Mouse (Mus musculus): ENCODE data around the gene Gm17018. TPM values are rescaled to one million over a fixed set of nuclear protein-coding genes. Genes with fewer than 3 reads are reported as not detected.
A peak's percentile ranks its signal among the peaks of the same experiment; 100 is the strongest.

Gm17018 gene
- polyA plus RNA-seq, 1 experiment, result 21.2 TPM

DNA sequence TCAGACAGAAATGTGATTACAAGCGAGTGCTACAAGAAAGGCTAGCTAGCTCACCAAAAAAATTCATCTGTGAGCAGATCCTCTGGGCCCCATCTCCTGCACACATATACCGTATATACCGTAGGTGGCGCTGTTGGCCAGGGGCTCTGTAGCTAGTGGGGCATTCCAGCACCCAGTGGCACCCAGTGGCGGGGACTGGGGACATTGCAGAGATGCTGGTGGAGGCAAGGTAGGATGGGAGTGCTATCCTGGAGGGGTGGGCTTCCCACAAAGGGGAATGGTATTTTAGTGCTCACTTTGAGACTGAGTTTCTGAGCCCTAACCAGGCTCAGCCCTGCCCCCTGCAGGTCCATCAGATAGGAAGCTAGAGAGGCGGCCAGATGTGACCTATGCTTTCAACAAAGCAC, 13.4 kb downstream of the Gm17018 start:
- H3K27ac ChIP-seq (ENCODE audit: control insufficient read depth, insufficient read depth, low read depth, low read length), result no peak overlapping the region
- TF ChIP-seq POLR2A (IDR thresholded peaks at IDR 0.05; ENCODE audit: control insufficient read depth, low read depth, low read length) (no peak), CTCF (IDR thresholded peaks at IDR 0.05; ENCODE audit: control insufficient read depth, insufficient read depth, insufficient replicate concordance, low read depth, low read length) (peak; percentile 61; the same call in 1 of the 2 replicates)
- H3K4me1 ChIP-seq (ENCODE audit: control insufficient read depth, insufficient read depth, low read length), result no peaks in the 10 kb centered on the region
- no peak overlapping the region for H3K4me3 ChIP-seq (ENCODE audit: control insufficient read depth, low read depth, low read length)
- no peaks in the 10 kb centered on the region for H3K27me3 ChIP-seq (ENCODE audit: control insufficient read depth, insufficient read depth, low read length)
- 0 out of 2 replicates have a peak, but pooled peaks cover 2% of the 10 kb centered on the region for H3K36me3 ChIP-seq (ENCODE audit: control insufficient read depth, insufficient read depth, low read length)

DNA sequence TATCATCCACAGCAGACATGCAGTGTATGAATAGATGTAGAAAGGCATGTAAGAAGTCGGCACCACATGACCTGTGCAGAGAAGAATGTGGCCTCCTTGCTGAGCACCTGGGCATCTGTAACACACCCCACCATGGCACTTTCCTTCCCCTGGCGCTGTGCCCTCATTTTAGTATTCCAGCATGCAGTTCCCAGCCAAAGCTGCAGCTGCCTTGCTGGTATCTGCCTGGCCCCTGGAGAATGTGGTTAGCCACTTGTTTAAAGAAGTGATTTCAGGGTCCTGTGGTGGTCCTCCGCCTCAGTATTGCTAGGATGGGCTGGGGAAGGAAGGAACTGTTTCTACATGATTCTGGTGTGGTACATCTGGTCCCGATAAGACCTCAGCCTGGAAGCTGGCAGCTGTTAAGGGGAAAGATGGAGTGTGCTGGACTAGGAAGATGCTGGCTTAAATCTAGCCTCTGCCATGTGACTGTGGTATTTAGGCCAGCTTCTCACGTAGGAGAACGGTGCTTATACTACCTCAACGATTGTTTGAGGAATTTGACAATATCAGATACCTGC, 14.0 kb downstream of the Gm17018 start:
- H3K27me3 ChIP-seq (ENCODE audit: control insufficient read depth, insufficient read depth, low read length), result no peaks in the 10 kb centered on the region

DNA sequence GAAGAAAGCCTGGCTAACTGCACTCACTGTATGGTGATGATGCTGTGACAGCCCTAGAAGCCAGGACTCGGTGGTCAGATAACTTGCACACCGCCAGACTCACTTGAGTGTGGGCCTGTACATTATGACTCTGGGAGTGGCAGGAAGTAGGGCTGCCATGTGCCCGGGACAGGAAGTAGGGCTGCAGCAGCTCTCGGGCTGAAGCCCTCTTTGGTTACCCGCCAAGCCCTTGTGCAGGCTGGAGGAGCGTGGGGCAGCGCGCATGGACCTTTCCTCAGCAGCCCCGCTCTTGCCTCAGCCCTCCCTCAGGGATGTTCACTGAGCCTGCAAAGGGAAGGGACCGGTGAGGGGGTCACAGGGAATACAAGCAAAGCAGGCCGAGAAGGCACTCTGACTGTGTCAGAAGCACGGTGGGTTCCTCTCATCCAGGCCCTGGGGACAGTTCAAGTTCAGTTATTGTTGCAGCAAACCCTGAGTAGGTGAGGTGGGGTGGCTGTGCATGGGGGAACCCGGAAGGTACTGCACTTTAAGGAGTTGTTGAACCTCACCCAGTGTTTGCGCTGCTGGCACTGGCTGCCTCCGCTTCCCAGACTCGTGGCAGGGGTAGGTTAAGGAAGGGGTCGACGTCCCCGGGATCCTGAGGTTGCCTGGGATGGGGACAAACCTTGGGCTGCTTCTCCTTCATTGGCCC, 14.7 kb downstream of the Gm17018 start:
- no peak for TF ChIP-seq POLR2A (IDR thresholded peaks at IDR 0.05; ENCODE audit: control insufficient read depth, low read depth, low read length)
- no peak for TF ChIP-seq CTCF (IDR thresholded peaks at IDR 0.05; ENCODE audit: control insufficient read depth, insufficient read depth, insufficient replicate concordance, low read depth, low read length)
- Histone ChIP-seq H3K4me3 (ENCODE audit: control insufficient read depth, low read depth, low read length) (no peak overlapping the region), H3K36me3 (ENCODE audit: control insufficient read depth, insufficient read depth, low read length) (0 out of 2 replicates have a peak, but pooled peaks cover 2% of the 10 kb centered on the region), H3K27ac (ENCODE audit: control insufficient read depth, insufficient read depth, low read depth, low read length) (no peak overlapping the region), H3K4me1 (ENCODE audit: control insufficient read depth, insufficient read depth, low read length) (no peaks in the 10 kb centered on the region; the same call in 1 of the 2 replicates), H3K27me3 (ENCODE audit: control insufficient read depth, insufficient read depth, low read length) (no peaks in the 10 kb centered on the region)

More for the DNA sequence above, 14.0 kb downstream of the Gm17018 start:
- Histone ChIP-seq H3K4me1 (ENCODE audit: control insufficient read depth, insufficient read depth, low read length) (no peaks in the 10 kb centered on the region; the same call in 1 of the 2 replicates), H3K4me3 (ENCODE audit: control insufficient read depth, low read depth, low read length) (no peak overlapping the region), H3K36me3 (ENCODE audit: control insufficient read depth, insufficient read depth, low read length) (0 out of 2 replicates have a peak, but pooled peaks cover 2% of the 10 kb centered on the region), H3K27ac (ENCODE audit: control insufficient read depth, insufficient read depth, low read depth, low read length) (no peak overlapping the region)
- TF ChIP-seq POLR2A (IDR thresholded peaks at IDR 0.05; ENCODE audit: control insufficient read depth, low read depth, low read length), result no peak
- no peak for TF ChIP-seq CTCF (IDR thresholded peaks at IDR 0.05; ENCODE audit: control insufficient read depth, insufficient read depth, insufficient replicate concordance, low read depth, low read length)

DNA sequence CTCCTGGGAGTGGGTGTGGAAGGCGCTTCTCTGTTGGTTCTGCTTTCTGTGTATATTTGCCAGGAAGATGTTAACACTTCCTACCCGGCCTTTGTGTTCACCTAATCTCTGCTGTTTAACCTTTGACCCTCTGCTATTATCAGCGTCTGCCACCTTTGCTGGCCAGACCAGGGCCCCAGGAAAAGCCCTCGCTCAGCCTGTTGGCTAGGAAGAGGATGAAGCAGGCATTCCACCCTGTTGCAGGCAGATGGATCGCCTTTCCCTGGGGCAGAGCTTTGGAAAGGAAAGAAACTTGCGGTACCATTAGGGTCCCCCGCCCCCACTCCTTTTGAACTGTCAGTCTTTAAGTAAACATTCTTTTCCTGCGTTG, 15.2 kb downstream of the Gm17018 start:
- H3K36me3 ChIP-seq (ENCODE audit: control insufficient read depth, insufficient read depth, low read length), result 0 out of 2 replicates have a peak, but pooled peaks cover 2% of the 10 kb centered on the region
- H3K4me1 ChIP-seq (ENCODE audit: control insufficient read depth, insufficient read depth, low read length), result no peaks in the 10 kb centered on the region; the same call in 1 of the 2 replicates
- no peak overlapping the region for H3K4me3 ChIP-seq (ENCODE audit: control insufficient read depth, low read depth, low read length)

DNA sequence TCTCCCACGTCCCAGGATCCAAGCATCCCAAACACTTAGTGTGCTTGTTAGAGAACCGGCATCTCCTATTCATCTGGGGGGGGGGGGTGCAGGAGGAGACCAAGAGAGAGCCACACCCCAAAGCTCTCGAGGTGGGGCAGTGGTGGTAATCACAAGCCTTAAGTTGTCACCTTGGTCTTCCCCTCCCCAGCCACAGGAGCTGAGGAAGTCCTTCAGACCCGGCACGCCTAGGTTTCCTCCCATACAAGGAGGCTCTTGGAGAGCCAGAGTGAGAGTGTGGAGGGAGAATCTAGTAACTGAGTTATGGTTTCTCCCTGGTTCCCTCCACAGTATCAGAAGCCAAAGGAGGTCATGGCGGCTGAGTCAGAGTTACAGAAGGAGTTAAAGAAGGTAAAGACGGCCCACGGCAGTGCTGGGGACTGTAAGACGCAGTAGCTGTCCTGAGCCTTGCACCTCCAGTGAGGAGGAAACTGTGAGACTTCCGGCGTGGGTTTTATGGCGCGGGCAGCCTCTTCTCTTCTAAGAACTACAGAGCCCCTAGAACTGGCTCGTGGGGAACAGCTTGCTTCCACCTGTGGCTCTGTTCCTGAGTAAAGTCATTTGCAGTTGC, 16.8 kb downstream of the Gm17018 start:
- 0 out of 2 replicates have a peak, but pooled peaks cover 2% of the 10 kb centered on the region for H3K36me3 ChIP-seq (ENCODE audit: control insufficient read depth, insufficient read depth, low read length)
- TF ChIP-seq POLR2A (IDR thresholded peaks at IDR 0.05; ENCODE audit: control insufficient read depth, low read depth, low read length) (no peak), CTCF (IDR thresholded peaks at IDR 0.05; ENCODE audit: control insufficient read depth, insufficient read depth, insufficient replicate concordance, low read depth, low read length) (no peak)

More for the DNA sequence above, 15.2 kb downstream of the Gm17018 start:
- TF ChIP-seq CTCF (IDR thresholded peaks at IDR 0.05; ENCODE audit: control insufficient read depth, insufficient read depth, insufficient replicate concordance, low read depth, low read length), result no peak
- no peak for TF ChIP-seq POLR2A (IDR thresholded peaks at IDR 0.05; ENCODE audit: control insufficient read depth, low read depth, low read length)
- Histone ChIP-seq H3K27me3 (ENCODE audit: control insufficient read depth, insufficient read depth, low read length) (no peaks in the 10 kb centered on the region), H3K27ac (ENCODE audit: control insufficient read depth, insufficient read depth, low read depth, low read length) (no peak overlapping the region)

DNA sequence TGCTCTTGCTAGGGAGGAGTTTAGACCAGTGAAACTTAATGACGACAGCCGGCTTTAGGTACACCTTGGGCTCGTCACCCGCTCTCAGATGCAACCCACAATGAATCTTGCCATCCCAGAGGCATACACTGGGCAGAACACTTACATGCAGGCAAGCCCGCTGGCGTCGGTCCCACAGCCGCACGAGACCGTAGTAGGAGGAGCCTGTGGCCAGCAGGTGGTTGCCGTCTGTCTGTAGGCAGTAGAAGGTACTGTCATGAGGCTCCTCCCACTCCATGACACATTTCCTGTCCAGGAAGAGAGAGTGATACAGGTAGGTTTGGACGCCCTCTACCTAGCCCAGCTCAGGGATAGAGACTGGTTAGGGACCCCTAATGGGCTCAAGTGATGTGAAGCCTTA, 18.6 kb downstream of the Gm17018 start:
- Histone ChIP-seq H3K27me3 (ENCODE audit: control insufficient read depth, insufficient read depth, low read length) (no peaks in the 10 kb centered on the region), H3K4me1 (ENCODE audit: control insufficient read depth, insufficient read depth, low read length) (no peaks in the 10 kb centered on the region; the same call in 1 of the 2 replicates)
- TF ChIP-seq POLR2A (IDR thresholded peaks at IDR 0.05; ENCODE audit: control insufficient read depth, low read depth, low read length) (no peak), CTCF (IDR thresholded peaks at IDR 0.05; ENCODE audit: control insufficient read depth, insufficient read depth, insufficient replicate concordance, low read depth, low read length) (no peak)

More for the DNA sequence above, 16.8 kb downstream of the Gm17018 start:
- no peaks in the 10 kb centered on the region for H3K27me3 ChIP-seq (ENCODE audit: control insufficient read depth, insufficient read depth, low read length)
- no peaks in the 10 kb centered on the region; the same call in 1 of the 2 replicates for H3K4me1 ChIP-seq (ENCODE audit: control insufficient read depth, insufficient read depth, low read length)
- 0 out of 2 replicates have a peak overlapping the region, but pooled peaks have one; percentile 14 for H3K27ac ChIP-seq (ENCODE audit: control insufficient read depth, insufficient read depth, low read depth, low read length)
- H3K4me3 ChIP-seq (ENCODE audit: control insufficient read depth, low read depth, low read length), result no peak overlapping the region

DNA sequence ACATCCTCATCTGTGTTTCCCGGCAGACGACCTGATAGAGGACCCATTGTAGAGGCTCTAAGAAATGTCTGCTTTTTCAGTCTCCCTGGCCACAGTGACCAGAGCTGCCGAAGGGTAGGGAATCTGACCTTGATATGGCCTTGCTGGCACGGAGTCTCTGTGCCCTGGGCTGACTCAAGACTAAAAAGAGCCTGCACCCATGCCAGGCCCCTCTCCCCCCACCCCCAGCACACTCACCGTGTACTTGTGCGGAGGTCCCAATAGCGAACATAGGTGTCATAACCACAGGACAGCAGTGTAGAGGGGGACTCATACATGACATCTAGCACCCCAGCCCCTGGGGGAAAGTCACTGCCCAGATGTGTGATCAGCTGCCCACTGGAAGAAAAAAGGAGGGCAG, 19.0 kb downstream of the Gm17018 start:
- Histone ChIP-seq H3K36me3 (ENCODE audit: control insufficient read depth, insufficient read depth, low read length) (no peaks in the 10 kb centered on the region; the same call in 1 of the 2 replicates), H3K27me3 (ENCODE audit: control insufficient read depth, insufficient read depth, low read length) (no peaks in the 10 kb centered on the region), H3K4me1 (ENCODE audit: control insufficient read depth, insufficient read depth, low read length) (no peaks in the 10 kb centered on the region; the same call in 1 of the 2 replicates), H3K4me3 (ENCODE audit: control insufficient read depth, low read depth, low read length) (no peak overlapping the region), H3K27ac (ENCODE audit: control insufficient read depth, insufficient read depth, low read depth, low read length) (no peak overlapping the region)
- TF ChIP-seq POLR2A (IDR thresholded peaks at IDR 0.05; ENCODE audit: control insufficient read depth, low read depth, low read length), result no peak
- TF ChIP-seq CTCF (IDR thresholded peaks at IDR 0.05; ENCODE audit: control insufficient read depth, insufficient read depth, insufficient replicate concordance, low read depth, low read length), result no peak

More for the DNA sequence above, 18.6 kb downstream of the Gm17018 start:
- no peak overlapping the region for H3K4me3 ChIP-seq (ENCODE audit: control insufficient read depth, low read depth, low read length)
- H3K27ac ChIP-seq (ENCODE audit: control insufficient read depth, insufficient read depth, low read depth, low read length), result no peak overlapping the region
- H3K36me3 ChIP-seq (ENCODE audit: control insufficient read depth, insufficient read depth, low read length), result no peaks in the 10 kb centered on the region; the same call in 1 of the 2 replicates

All from testis, adult 2 months (tissue).